Mouse (Mus musculus): ENCODE measurements around the gene 2700049A03Rik. TPM values are rescaled to one million over a fixed set of nuclear protein-coding genes. Genes with fewer than 3 reads are reported as not detected.
A peak's percentile ranks its signal among the peaks of the same experiment; 100 is the strongest.
"Not testable (repeated sequence)": the region's sequence is repeated elsewhere in the genome, so short reads cannot be mapped to it uniquely, and the experiment has no call there.

2700049A03Rik gene
- 11.7 and 13.6 TPM in 2 replicates for polyA plus RNA-seq (2015; fragmentation: Nextera tagmentation; extraction: Ambion mirVana)

- peaks cover 42% of the 10 kb centered on the region for H3K4me1 ChIP-seq (replicated peaks)
- no peaks in the 10 kb centered on the region for H3K9me3 ChIP-seq
- WGBS: under 1% methylated on average over 52 of the region's 52 CpGs
- peak within 1 kb of the TSS; percentile 98 for H3K4me3 ChIP-seq
- peak within 1 kb of the TSS; percentile 83 for H3K27ac ChIP-seq (replicated peaks)
- ATAC-seq (ENCODE audit: low read depth): peak; percentile 97
- peak within 1 kb of the TSS; percentile 93 for H3K9ac ChIP-seq
- H3K4me2 ChIP-seq: peak within 1 kb of the TSS; percentile 75
- H3K36me3 ChIP-seq: peaks cover 27% of the 10 kb centered on the region
- H3K27me3 ChIP-seq: no peaks in the 10 kb centered on the region
Observed at GRCm38 (mm10) chr12:71136130-71136973, at the start of gene 2700049A03Rik, which contains the start of gene Timm9. Gene 2700049A03Rik (plus strand): TSS chr12:71136848. Gene Timm9 (minus strand): TSS chr12:71136684.

DNA sequence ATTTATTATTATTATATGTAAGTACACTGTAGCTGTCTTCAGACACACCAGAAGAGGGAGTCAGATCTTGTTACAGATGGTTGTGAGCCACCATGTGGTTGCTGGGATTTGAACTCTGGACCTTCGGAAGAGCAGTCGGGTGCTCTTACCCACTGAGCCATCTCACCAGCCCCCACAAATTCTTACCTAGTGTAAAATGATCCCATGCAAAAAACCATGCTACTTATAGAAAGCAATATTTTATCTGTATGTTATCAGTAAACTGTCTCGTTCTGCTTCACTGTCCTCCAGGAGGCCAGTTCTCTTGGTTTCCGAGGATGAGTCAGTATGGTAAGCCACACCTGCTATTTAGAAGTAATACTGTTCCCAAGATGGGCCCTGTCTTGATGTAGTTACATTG is 32.4 kb upstream of the 2700049A03Rik start:
- not testable (repeated sequence) for ATAC-seq (ENCODE audit: low read depth); H3K27me3 ChIP-seq; H3K4me3 ChIP-seq; H3K9ac ChIP-seq; H3K36me3 ChIP-seq; H3K27ac ChIP-seq (replicated peaks); H3K9me3 ChIP-seq; H3K4me2 ChIP-seq; H3K4me1 ChIP-seq (replicated peaks)
- WGBS: 92% methylated on average over 4 of the region's 4 CpGs

GRCm38 (mm10) chr12:71107216-71107771 is 29.4 kb upstream of the 2700049A03Rik start:
- Histone ChIP-seq H3K27me3 (peaks cover 9% of the 10 kb centered on the region), H3K9me3 (no peaks in the 10 kb centered on the region), H3K27ac (replicated peaks) (no peak overlapping the region), H3K9ac (no peak overlapping the region), H3K4me2 (no peak overlapping the region), H3K36me3 (no peaks in the 10 kb centered on the region), H3K4me1 (replicated peaks) (peaks cover 4% of the 10 kb centered on the region), H3K4me3 (no peak overlapping the region)
- ATAC-seq (ENCODE audit: low read depth): no peak
- WGBS: 88% methylated on average over 6 of the region's 6 CpGs

DNA sequence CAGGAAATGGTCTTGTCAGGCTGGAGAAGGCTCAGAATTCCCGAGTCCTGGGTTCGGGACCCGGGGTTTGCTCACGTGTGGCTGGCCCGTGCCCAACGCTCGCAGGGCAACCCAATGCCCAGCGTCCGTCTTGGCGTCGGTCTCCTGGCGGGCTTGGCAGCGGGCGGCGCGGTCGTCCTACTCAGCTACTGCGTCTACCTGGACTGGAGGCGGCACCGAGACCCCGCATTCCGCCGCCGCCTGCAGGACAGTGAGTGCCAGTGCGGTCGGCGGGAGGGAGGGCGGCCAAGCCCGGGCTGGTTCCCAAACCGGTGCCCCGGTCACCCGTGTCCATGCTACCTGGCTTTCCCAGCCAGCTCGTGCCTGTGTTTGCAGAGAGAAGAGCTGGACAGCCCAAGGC is 25.3 kb upstream of the 2700049A03Rik start, which contains the start of gene Tomm20l:
Gene Tomm20l, plus strand, starts transcription at position 98 of the 400 bp plus-strand sequence.
- Histone ChIP-seq H3K9me3 (no peaks in the 10 kb centered on the region), H3K36me3 (no peaks in the 10 kb centered on the region), H3K4me1 (replicated peaks) (peaks cover 13% of the 10 kb centered on the region), H3K4me3 (0 out of 2 replicates have a peak within 1 kb of the TSS, but pooled peaks have one; percentile 10), H3K27me3 (peaks cover 9% of the 10 kb centered on the region), H3K4me2 (peak within 1 kb of the TSS; percentile 45), H3K9ac (no peak within 1 kb of the TSS; the same call in 1 of the 2 replicates), H3K27ac (replicated peaks) (no peak within 1 kb of the TSS)
- 8% methylated on average over 33 of the region's 33 CpGs for WGBS
- no peak for ATAC-seq (ENCODE audit: low read depth)

- 90% methylated on average over 10 of the region's 10 CpGs for WGBS
Observed at GRCm38 (mm10) chr12:71113074-71113473, 23.6 kb upstream of the 2700049A03Rik start.

DNA sequence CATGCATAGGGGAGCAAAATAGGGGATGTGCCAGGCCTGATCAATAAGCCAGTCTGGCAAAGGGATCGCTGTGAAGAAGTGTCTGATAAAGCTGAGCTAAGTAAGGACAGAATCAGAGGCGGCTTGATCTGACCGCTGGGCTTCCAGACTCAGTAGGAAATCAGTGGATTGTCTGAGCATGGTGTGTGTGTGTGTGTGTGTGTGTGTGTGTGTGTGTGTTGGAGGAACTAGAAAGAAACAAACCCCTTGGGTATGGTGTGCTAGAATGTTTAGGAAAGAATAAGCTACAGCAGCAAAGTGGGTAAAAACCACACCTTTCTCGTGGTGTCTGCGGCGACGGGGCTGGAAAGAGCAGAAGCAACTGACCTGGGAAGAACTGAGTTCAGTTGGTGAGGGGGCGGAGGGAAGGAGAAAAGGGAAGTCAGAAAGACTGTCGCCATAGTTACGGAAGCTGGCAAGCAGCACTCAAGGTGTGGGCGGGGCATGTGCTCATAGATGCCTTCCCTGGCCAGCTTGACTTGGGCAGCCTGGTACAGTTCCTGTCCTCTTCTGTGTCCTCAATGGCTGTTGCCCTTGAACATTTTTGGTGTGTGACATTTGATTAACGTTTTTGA is 22.9 kb upstream of the 2700049A03Rik start:
- Histone ChIP-seq H3K9ac (no peak overlapping the region), H3K27me3 (peaks cover 9% of the 10 kb centered on the region), H3K27ac (replicated peaks) (no peak overlapping the region), H3K9me3 (no peaks in the 10 kb centered on the region), H3K4me1 (replicated peaks) (peaks cover 13% of the 10 kb centered on the region), H3K4me3 (no peak overlapping the region), H3K4me2 (peak overlapping the region; percentile 14; the same call in 1 of the 2 replicates), H3K36me3 (no peaks in the 10 kb centered on the region)
- ATAC-seq (ENCODE audit: low read depth): no peak; the same call in 1 of the 2 replicates
- 34% methylated on average over 12 of the region's 12 CpGs for WGBS

More at GRCm38 (mm10) chr12:71113074-71113473, 23.6 kb upstream of the 2700049A03Rik start:
- no peak for ATAC-seq (ENCODE audit: low read depth)
- Histone ChIP-seq H3K36me3 (no peaks in the 10 kb centered on the region), H3K4me1 (replicated peaks) (peaks cover 13% of the 10 kb centered on the region), H3K9me3 (no peaks in the 10 kb centered on the region), H3K27me3 (peaks cover 9% of the 10 kb centered on the region), H3K4me3 (no peak overlapping the region), H3K9ac (no peak overlapping the region), H3K4me2 (no peak overlapping the region), H3K27ac (replicated peaks) (no peak overlapping the region)

GRCm38 (mm10) chr12:71116411-71116810 is 20.2 kb upstream of the 2700049A03Rik start:
- ATAC-seq (ENCODE audit: low read depth): no peak
- Histone ChIP-seq H3K27me3 (peaks cover 7% of the 10 kb centered on the region), H3K4me1 (replicated peaks) (peaks cover 10% of the 10 kb centered on the region), H3K9ac (no peak overlapping the region), H3K27ac (replicated peaks) (no peak overlapping the region), H3K4me2 (no peak overlapping the region), H3K9me3 (no peaks in the 10 kb centered on the region), H3K36me3 (no peaks in the 10 kb centered on the region), H3K4me3 (no peak overlapping the region)
- WGBS: 83% methylated on average over 5 of the region's 5 CpGs

- H3K27me3 ChIP-seq: no peaks in the 10 kb centered on the region
- no peaks in the 10 kb centered on the region for H3K9me3 ChIP-seq
- 93% methylated on average over 10 of the region's 10 CpGs for WGBS
- H3K4me2 ChIP-seq: no peak overlapping the region
- no peak overlapping the region for H3K4me3 ChIP-seq
- no peak overlapping the region for H3K27ac ChIP-seq (replicated peaks)
- H3K9ac ChIP-seq: no peak overlapping the region
- no peak for ATAC-seq (ENCODE audit: low read depth)
- no peaks in the 10 kb centered on the region for H3K4me1 ChIP-seq (replicated peaks)
- H3K36me3 ChIP-seq: peaks cover 39% of the 10 kb centered on the region
Observed at GRCm38 (mm10) chr12:71122731-71123130, 13.9 kb upstream of the 2700049A03Rik start.

DNA sequence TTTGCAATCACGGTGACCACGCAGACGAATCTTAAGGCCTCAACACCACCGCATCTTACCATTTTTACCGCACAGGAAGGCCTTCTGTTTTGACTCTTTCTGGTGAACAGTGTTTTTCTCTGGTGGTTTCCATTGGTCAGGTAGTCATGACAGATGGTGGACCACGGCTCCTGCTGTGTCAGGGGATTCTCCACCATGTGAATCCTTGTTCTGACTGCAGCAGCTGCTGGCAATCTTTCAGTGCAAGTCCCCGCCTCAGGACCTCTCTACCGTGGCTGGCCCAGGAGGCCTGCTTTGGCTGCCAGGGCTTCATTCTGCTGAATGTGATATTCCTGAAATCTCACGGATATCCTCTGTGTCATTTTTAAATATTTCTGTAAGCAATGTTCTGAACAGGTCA is 13.4 kb upstream of the 2700049A03Rik start:
- H3K4me3 ChIP-seq: no peak overlapping the region
- no peak overlapping the region for H3K9ac ChIP-seq
- H3K4me1 ChIP-seq (replicated peaks): no peaks in the 10 kb centered on the region
- H3K9me3 ChIP-seq: no peaks in the 10 kb centered on the region
- peaks cover 39% of the 10 kb centered on the region for H3K36me3 ChIP-seq
- no peak overlapping the region for H3K27ac ChIP-seq (replicated peaks)
- ATAC-seq (ENCODE audit: low read depth): no peak
- no peaks in the 10 kb centered on the region for H3K27me3 ChIP-seq
- 90% methylated on average over 9 of the region's 9 CpGs for WGBS
- no peak overlapping the region for H3K4me2 ChIP-seq

GRCm38 (mm10) chr12:71135581-71135980 is 1.1 kb upstream of the 2700049A03Rik start:
- H3K9me3 ChIP-seq: no peaks in the 10 kb centered on the region
- H3K9ac ChIP-seq: peak overlapping the region; percentile 93
- ATAC-seq (ENCODE audit: low read depth): no peak
- H3K4me2 ChIP-seq: peak overlapping the region; percentile 75
- H3K4me3 ChIP-seq: peak overlapping the region; percentile 98
- 35% methylated on average over 5 of the region's 5 CpGs for WGBS
- no peak overlapping the region for H3K27ac ChIP-seq (replicated peaks)
- no peaks in the 10 kb centered on the region for H3K27me3 ChIP-seq
- H3K4me1 ChIP-seq (replicated peaks): peaks cover 42% of the 10 kb centered on the region
- H3K36me3 ChIP-seq: peaks cover 26% of the 10 kb centered on the region

- peak overlapping the region; percentile 75 for H3K4me2 ChIP-seq
- H3K27me3 ChIP-seq: no peaks in the 10 kb centered on the region
- H3K4me1 ChIP-seq (replicated peaks): peaks cover 42% of the 10 kb centered on the region
- H3K9ac ChIP-seq: peak overlapping the region; percentile 93
- H3K36me3 ChIP-seq: peaks cover 27% of the 10 kb centered on the region
- H3K9me3 ChIP-seq: no peaks in the 10 kb centered on the region
- peak overlapping the region; percentile 98 for H3K4me3 ChIP-seq
- peak; percentile 83 for ATAC-seq (ENCODE audit: low read depth)
- peak overlapping the region; percentile 83 for H3K27ac ChIP-seq (replicated peaks)
- WGBS: under 1% methylated on average over 30 of the region's 30 CpGs
Observed at GRCm38 (mm10) chr12:71136974-71137491, 385 bp downstream of the 2700049A03Rik start.

- Histone ChIP-seq H3K4me3 (peak overlapping the region; percentile 98), H3K4me2 (peak overlapping the region; percentile 75), H3K27ac (replicated peaks) (no peak overlapping the region), H3K9ac (peak overlapping the region; percentile 93), H3K4me1 (replicated peaks) (peaks cover 42% of the 10 kb centered on the region), H3K36me3 (peaks cover 27% of the 10 kb centered on the region), H3K27me3 (no peaks in the 10 kb centered on the region), H3K9me3 (no peaks in the 10 kb centered on the region)
- WGBS: 8% methylated on average over 11 of the region's 11 CpGs
- no peak for ATAC-seq (ENCODE audit: low read depth)
Observed at GRCm38 (mm10) chr12:71137686-71138085, 1.0 kb downstream of the 2700049A03Rik start.
